Mouse (Mus musculus) megakaryocyte progenitor cell, adult 5-6 weeks (primary cell): ENCODE measurements around the gene Appbp2. TPM values are rescaled to one million over a fixed set of nuclear protein-coding genes. Genes with fewer than 3 reads are reported as not detected.
A peak's percentile ranks its signal among the peaks of the same experiment; 100 is the strongest.
"Not testable (repeated sequence)": the region's sequence is repeated elsewhere in the genome, so short reads cannot be mapped to it uniquely, and the experiment has no call there.

ENCODE experiments used
- ATAC-seq: replicated peaks from 2 replicates; pipeline ENCODE4 v1.8.0; 2016; ENCODE audit warnings: mild to moderate bottlenecking, moderate TSS enrichment, inconsistent platforms; ENCODE audit not compliant: poor library complexity
- total RNA-seq, 2 experiments: library from RNA; stranded (forward) in 1 of 2; stranded (reverse) in 1 of 2; fragments of 157-497, 149-512 nt in 1 of 2; fragments of 200-1000 nt in 1 of 2; gene quantifications; 2 replicates each; pipeline versions ENCODE4 v1.2.3 to v1.2.4; 2015 to 2017

Gene Appbp2
- total RNA-seq, 2 experiments from 2014 or later = 21.3 to 34.1 TPM

- no peak for ATAC-seq
Measured at GRCm38 (mm10) chr11:85167503-85167902, 67.4 kb downstream of the Appbp2 start.

GRCm38 (mm10) chr11:85164371-85164770 is 70.6 kb downstream of the Appbp2 start:
- no peak for ATAC-seq

DNA sequence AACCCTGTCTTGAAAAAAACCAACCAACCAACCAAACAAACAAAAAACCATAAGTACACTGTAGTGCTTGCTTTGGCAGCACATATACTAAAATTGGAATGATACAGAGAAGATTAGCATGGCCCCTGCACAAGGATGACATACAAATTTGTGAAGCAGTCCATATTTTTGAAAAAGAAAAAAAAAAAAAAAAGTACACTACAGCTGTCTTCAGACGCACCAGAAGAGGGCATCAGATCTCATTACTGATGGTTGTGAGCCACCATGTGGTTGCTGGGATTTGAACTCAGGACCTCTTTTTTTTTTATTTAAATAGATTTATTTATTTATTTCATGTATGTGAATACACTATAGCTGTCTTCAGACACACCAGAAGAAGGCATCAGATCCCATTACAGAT is 71.9 kb downstream of the Appbp2 start:
- ATAC-seq = not testable (repeated sequence)

GRCm38 (mm10) chr11:85157301-85157700 is 77.6 kb downstream of the Appbp2 start:
- no peak for ATAC-seq

DNA sequence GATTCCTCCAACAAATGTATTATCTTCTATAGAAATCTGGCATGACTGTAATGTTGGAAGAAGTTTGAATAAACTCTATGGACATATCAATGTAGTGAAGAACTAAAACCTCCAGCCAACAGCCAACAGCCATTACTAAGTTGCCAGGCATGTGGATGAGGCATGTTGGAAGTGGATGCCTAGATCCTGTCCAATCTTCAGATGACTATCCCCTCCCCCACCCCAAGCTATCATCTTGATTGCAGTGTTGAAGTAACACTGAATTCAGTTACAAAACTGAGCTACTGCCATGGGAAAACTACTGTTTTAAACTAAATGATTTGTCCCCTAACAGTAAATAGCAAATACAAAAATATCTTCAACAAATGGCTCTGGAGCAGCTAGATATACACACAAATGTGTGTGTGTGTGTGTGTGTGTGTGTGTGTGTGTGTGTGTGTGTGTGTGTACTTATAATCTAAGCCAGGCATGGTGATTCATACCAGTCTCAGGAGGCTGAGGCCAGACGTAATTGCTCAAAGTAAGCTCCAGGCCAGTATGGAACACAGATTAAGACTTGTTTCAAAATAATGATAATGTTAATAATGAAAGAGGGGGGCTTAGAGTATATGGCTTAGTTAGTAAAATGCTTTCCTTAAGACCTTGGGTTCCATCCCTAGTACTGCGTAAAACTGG is 82.5 kb downstream of the Appbp2 start:
- no peak for ATAC-seq

DNA sequence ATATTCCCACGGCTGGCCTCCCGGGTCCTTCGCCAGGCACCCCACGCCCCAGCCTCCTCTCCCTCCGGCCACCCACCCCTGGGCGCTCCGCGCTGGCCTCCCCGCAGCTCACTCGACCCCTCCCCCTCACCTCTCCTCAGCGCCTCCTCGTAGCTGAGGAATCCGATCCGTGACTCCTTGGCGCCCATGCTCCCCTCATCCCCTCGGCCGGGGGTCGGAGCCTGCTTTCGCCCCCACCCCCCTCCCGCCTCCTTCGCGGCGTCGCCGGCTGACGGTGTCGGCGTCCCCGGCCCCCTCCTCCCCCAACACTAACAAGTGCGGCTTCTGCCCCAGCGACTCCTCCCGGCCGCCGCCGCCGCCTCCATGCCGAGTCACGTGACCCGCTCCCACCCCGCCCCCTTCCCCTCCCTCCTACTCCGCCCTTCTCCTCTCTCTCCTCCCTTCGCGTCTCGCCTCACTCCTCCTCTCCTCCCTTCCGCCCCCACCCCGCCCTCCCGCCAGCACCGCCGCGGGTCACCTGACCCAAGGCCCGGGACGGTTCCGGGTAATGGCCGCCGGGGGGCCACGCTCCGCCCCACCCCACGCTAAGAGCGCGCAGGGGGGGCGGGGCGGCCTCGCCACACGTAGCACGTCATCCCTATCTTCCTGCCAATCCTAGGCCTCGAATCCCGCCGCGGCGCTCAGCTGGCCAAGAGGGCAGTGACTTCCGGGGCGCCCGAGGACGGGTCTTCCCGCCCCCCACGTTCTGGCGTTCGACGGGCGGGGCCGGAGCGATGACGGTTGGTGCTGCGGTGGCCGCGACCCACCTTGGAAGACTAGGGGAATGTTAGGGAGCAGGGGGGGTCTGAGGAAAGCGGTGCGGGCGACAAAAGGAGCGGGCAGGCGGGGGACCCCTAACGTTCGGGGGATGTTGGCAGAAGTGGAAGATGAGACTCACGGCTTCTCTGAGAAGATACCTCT is 95.1 kb downstream of the Appbp2 start, which contains the start of gene Usp32:
TSS of gene Usp32 (minus strand) at position 581 of the 960 bp plus-strand sequence.
- peak; percentile 97 for ATAC-seq

GRCm38 (mm10) chr11:85138776-85139474 is 96.0 kb downstream of the Appbp2 start:
- no peak for ATAC-seq

Other genes starting within 250 kb of the Appbp2 start
- 12.6 and 14.6 TPM in 2 replicates for gene Usp32, start 95.0 kb downstream of the Appbp2 start, total RNA-seq (2015)
- gene Usp32, start 95.0 kb downstream of the Appbp2 start, total RNA-seq (2017) = 11.1 and 23.8 TPM in 2 replicates
- not detected in 2 replicates for gene 1700125H20Rik, start 64.7 kb downstream of the Appbp2 start, total RNA-seq (2015)
- not detected in 2 replicates for gene 1700125H20Rik, start 64.7 kb downstream of the Appbp2 start, total RNA-seq (2017)
- 27.7 and 31.8 TPM in 2 replicates for gene Ppm1d, start 76.1 kb upstream of the Appbp2 start, total RNA-seq (2015)
- 12.4 and 13.4 TPM in 2 replicates for gene Ppm1d, start 76.1 kb upstream of the Appbp2 start, total RNA-seq (2017)
- gene Bcas3, start 118.0 kb upstream of the Appbp2 start, total RNA-seq (2015) = 14.6 and 22.1 TPM in 2 replicates
- gene Bcas3, start 118.0 kb upstream of the Appbp2 start, total RNA-seq (2017) = 14.3 and 19.8 TPM in 2 replicates